ENCODE assay signal across 9 mouse cellular contexts in genomic region chr7:25030032-25030753, GRCm38 (mm10). TPM values are rescaled to one million over a fixed set of nuclear protein-coding genes. Genes with fewer than 3 reads are reported as not detected.
DNase-seq lines count a peak whose midpoint lies in the region; ATAC-seq and TF ChIP-seq lines count a peak whose summit lies in the region.
"Had no signal": no experiment of that assay in that cellular context is flagged by ENCODE, and none has a peak within 500 bp of the region (broad histone marks: within the 10 kb centered on the region; RNA-seq: fewer than 3 reads in every experiment).

No protein-coding gene starts in this region.

- TF ChIP-seq EP300 in heart, postnatal 0 days (IDR thresholded peaks at IDR 0.05; ENCODE audit: low read depth), result no peak

- ATAC-seq in heart, postnatal 0 days (ENCODE audit: insufficient read depth, low read depth), result peak; percentile 31; the same call in 1 of the 2 replicates

- H3K4me1 ChIP-seq in heart, postnatal 0 days (ENCODE audit: control insufficient read depth, insufficient read depth), result no peaks in the 10 kb centered on the region
- H3K4me1 ChIP-seq in midbrain, embryonic 10.5 days, result no peaks in the 10 kb centered on the region
- H3K4me1 ChIP-seq: liver, embryonic 15.5 days had no signal

- no peaks in the 10 kb centered on the region for H3K9me3 ChIP-seq in heart, postnatal 0 days (replicated peaks; ENCODE audit: control insufficient read depth, low read length)
- H3K9me3 ChIP-seq in midbrain, embryonic 10.5 days (replicated peaks), result no peaks in the 10 kb centered on the region
- H3K9me3 ChIP-seq: liver, embryonic 15.5 days had no signal

- H3K36me3 ChIP-seq in heart, postnatal 0 days (replicated peaks; ENCODE audit: control insufficient read depth, insufficient read depth, low read length), result no peaks in the 10 kb centered on the region
- peaks cover 66% of the 10 kb centered on the region for H3K36me3 ChIP-seq in midbrain, embryonic 10.5 days
- H3K36me3 ChIP-seq: liver, embryonic 15.5 days had no signal

- WGBS in heart, postnatal 0 days, result 27% methylated on average over 5 of the region's 5 CpGs
- 55% methylated on average over 5 of the region's 5 CpGs for WGBS in midbrain, embryonic 10.5 days

- H3K4me3 ChIP-seq in heart, postnatal 0 days (ENCODE audit: low read depth, low read length), result no peak overlapping the region
- no peak overlapping the region for H3K4me3 ChIP-seq in midbrain, embryonic 10.5 days
- H3K4me3 ChIP-seq: liver, embryonic 15.5 days had no signal

- H3K9ac ChIP-seq in heart, postnatal 0 days (replicated peaks; ENCODE audit: low read depth, low read length), result no peak overlapping the region
- H3K9ac ChIP-seq: liver, embryonic 15.5 days had no signal

- H3K27ac ChIP-seq in heart, postnatal 0 days (ENCODE audit: low read depth), result no peak overlapping the region
- no peak overlapping the region for H3K27ac ChIP-seq in midbrain, embryonic 10.5 days (replicated peaks)
- H3K27ac ChIP-seq: liver, embryonic 15.5 days had no signal

- H3K27me3 ChIP-seq in heart, postnatal 0 days (ENCODE audit: control insufficient read depth, insufficient read depth, low read length), result no peaks in the 10 kb centered on the region
- no peaks in the 10 kb centered on the region for H3K27me3 ChIP-seq in midbrain, embryonic 10.5 days (ENCODE audit: low read depth, poor library complexity, severe bottlenecking)
- H3K27me3 ChIP-seq: liver, embryonic 15.5 days had no signal

- H3K4me2 ChIP-seq in heart, postnatal 0 days (ENCODE audit: low read depth, low read length), result no peak overlapping the region
- H3K4me2 ChIP-seq: liver, embryonic 15.5 days had no signal

- peak; percentile 52 to 91 for DNase-seq in adrenal gland, adult (ENCODE audit: inconsistent age in 2 of 2, low spot score in 1 of 2)
- no peak for DNase-seq in adrenal gland, adult 8-10 months
- peak; percentile 89 for DNase-seq in adrenal gland, postnatal 10 days
- peak; percentile 79 for DNase-seq in embryo, embryonic 9.5 days (ENCODE audit: extremely low spot score)
- peak; percentile 61 for DNase-seq in heart, postnatal 0 days (ENCODE audit: low spot score)
- peak; percentile 89 to 90 for DNase-seq in layer of hippocampus, postnatal 10 days (ENCODE audit: low spot score in 2 of 2)
- DNase-seq in midbrain, embryonic 10.5 days (ENCODE audit: low spot score), result peak; percentile 79
- peak; percentile 40 for DNase-seq in skeletal muscle tissue, adult 2 months (ENCODE audit: low read depth, low spot score)

- TF ChIP-seq CTCF in heart, postnatal 0 days (IDR thresholded peaks at IDR 0.05; ENCODE audit: low read depth), result peak; percentile 87

RNA-seq across cellular contexts. Expression of gene Atp1a3, which starts 24.4 kb away (rescaled TPM):
- total RNA-seq in adrenal gland, adult 8-10 months (2022), result 100 to 1,000 TPM in 2 of 4 experiments, 10 to 100 TPM in 2; 46.3 to 149 (median 91.8) TPM
- 10 to 100 TPM; 26.2 to 42.2 TPM for total RNA-seq in adrenal gland, postnatal 10 days (2021)
- total RNA-seq in heart, postnatal 0 days (2014; rRNA removed; ENCODE audit: low replicate concordance), result 0.04 TPM in 1 of 2 replicates, not detected in the other
- 0.12 and 0.30 TPM in 2 replicates for polyA plus RNA-seq in heart, postnatal 0 days (2015; fragmentation: Nextera tagmentation; extraction: Ambion mirVana)
- total RNA-seq in layer of hippocampus, postnatal 10 days (2021), result 1,000 to 10,000 TPM; 1,908 to 2,310 TPM
- 11.1 and 27.0 TPM in 2 replicates for polyA plus RNA-seq in midbrain, embryonic 10.5 days (2016; fragmentation: Nextera tagmentation; extraction: Ambion mirVana)

RNA-seq across cellular contexts. Expression of gene Grik5, which starts 42.0 kb away (rescaled TPM):
- 10 to 100 TPM; 13.8 to 43.0 (median 24.7) TPM for total RNA-seq in adrenal gland, adult 8-10 months (2022)
- 10 to 100 TPM; 16.1 to 25.3 TPM for total RNA-seq in adrenal gland, postnatal 10 days (2021)
- 16.2 and 21.5 TPM in 2 replicates for total RNA-seq in heart, postnatal 0 days (2014; rRNA removed; ENCODE audit: low replicate concordance)
- polyA plus RNA-seq in heart, postnatal 0 days (2015; fragmentation: Nextera tagmentation; extraction: Ambion mirVana), result 1.5 and 1.6 TPM in 2 replicates
- total RNA-seq in layer of hippocampus, postnatal 10 days (2021), result 100 to 1,000 TPM; 236 to 252 TPM
- polyA plus RNA-seq in midbrain, embryonic 10.5 days (2016; fragmentation: Nextera tagmentation; extraction: Ambion mirVana), result 5.4 and 7.5 TPM in 2 replicates

RNA-seq across cellular contexts. Expression of gene Zfp574, which starts 42.2 kb away (rescaled TPM):
- total RNA-seq in adrenal gland, adult 8-10 months (2022), result 10 to 100 TPM; 20.2 to 25.0 (median 22.1) TPM
- 10 to 100 TPM; 18.3 to 18.5 TPM for total RNA-seq in adrenal gland, postnatal 10 days (2021)
- total RNA-seq in heart, postnatal 0 days (2014; rRNA removed; ENCODE audit: low replicate concordance), result 9.8 and 12.0 TPM in 2 replicates
- polyA plus RNA-seq in heart, postnatal 0 days (2015; fragmentation: Nextera tagmentation; extraction: Ambion mirVana), result 11.2 and 11.6 TPM in 2 replicates
- 10 to 100 TPM; 21.4 to 23.2 TPM for total RNA-seq in layer of hippocampus, postnatal 10 days (2021)
- 44.4 and 45.3 TPM in 2 replicates for polyA plus RNA-seq in midbrain, embryonic 10.5 days (2016; fragmentation: Nextera tagmentation; extraction: Ambion mirVana)

RNA-seq across cellular contexts. Expression of gene Rabac1, which starts 57.6 kb away (rescaled TPM):
- 100 to 1,000 TPM; 343 to 403 (median 360) TPM for total RNA-seq in adrenal gland, adult 8-10 months (2022)
- total RNA-seq in adrenal gland, postnatal 10 days (2021), result 100 to 1,000 TPM; 222 to 234 TPM
- 609 and 633 TPM in 2 replicates for total RNA-seq in heart, postnatal 0 days (2014; rRNA removed; ENCODE audit: low replicate concordance)
- polyA plus RNA-seq in heart, postnatal 0 days (2015; fragmentation: Nextera tagmentation; extraction: Ambion mirVana), result 357 and 362 TPM in 2 replicates
- total RNA-seq in layer of hippocampus, postnatal 10 days (2021), result 100 to 1,000 TPM; 247 to 271 TPM
- polyA plus RNA-seq in midbrain, embryonic 10.5 days (2016; fragmentation: Nextera tagmentation; extraction: Ambion mirVana), result 89.0 and 109 TPM in 2 replicates

Comparison
In these comparisons a context has a peak if more than half of its experiments do, and no peak if none do; other contexts are left out.
1. RNA of gene Atp1a3, which starts 24.4 kb away (total RNA-seq): 1,908 to 2,310 TPM in layer of hippocampus, postnatal 10 days, 46.3 to 149 TPM in adrenal gland, adult 8-10 months and 26.2 to 42.2 TPM in adrenal gland, postnatal 10 days; 0.04 TPM in heart, postnatal 0 days; every median in the first group is over 10 times any median in the second.
2. RNA of gene Grik5, which starts 42.0 kb away (total RNA-seq): 236 to 252 TPM in layer of hippocampus, postnatal 10 days; 13.8 to 43.0 TPM in adrenal gland, adult 8-10 months, 16.1 to 25.3 TPM in adrenal gland, postnatal 10 days and 16.2 to 21.5 TPM in heart, postnatal 0 days; every median in the first group is over 4 times any median in the second.